Mouse (Mus musculus) layer of hippocampus, adult 18-20 months (tissue): ENCODE results near the gene Slc24a4. TPM values are rescaled to one million over a fixed set of nuclear protein-coding genes. Genes with fewer than 3 reads are reported as not detected.
"Not testable (repeated sequence)": the region's sequence is repeated elsewhere in the genome, so short reads cannot be mapped to it uniquely, and the experiment has no call there.

Experiments
- DNase-seq, 2 experiments: peaks; one replicate each; pipeline ENCODE4 v3.0.0; 2022; ENCODE audit warnings: low spot score in 2 of 2
- total RNA-seq, 2 experiments: library from RNA; stranded (reverse); gene quantifications; 2 replicates each; pipeline ENCODE4 v1.2.3; 2021

The Slc24a4 gene
- total RNA-seq, 2 experiments from 2014 or later, result 46.6 to 51.9 TPM

DNA sequence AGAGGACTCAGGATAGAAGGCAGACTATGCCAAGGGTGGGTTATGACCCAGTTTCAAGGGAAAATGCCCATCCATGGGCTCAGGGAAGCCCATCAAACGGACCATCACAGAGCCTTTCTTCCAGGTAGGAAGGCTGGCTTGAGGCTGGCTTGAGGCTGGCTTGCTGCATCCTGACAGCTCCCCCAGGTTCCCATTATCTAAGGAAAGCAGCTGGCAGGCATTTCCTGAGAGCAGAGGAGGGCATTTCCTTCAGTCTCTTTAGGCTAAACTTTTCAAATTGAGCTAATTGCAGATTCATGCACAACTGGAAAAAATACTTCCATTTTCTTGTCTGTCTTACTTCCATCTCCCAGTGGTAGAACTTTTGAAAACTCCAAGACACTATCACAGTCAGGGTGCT lies 26.3 kb downstream of the Slc24a4 start:
- DNase-seq, result no peak

DNA sequence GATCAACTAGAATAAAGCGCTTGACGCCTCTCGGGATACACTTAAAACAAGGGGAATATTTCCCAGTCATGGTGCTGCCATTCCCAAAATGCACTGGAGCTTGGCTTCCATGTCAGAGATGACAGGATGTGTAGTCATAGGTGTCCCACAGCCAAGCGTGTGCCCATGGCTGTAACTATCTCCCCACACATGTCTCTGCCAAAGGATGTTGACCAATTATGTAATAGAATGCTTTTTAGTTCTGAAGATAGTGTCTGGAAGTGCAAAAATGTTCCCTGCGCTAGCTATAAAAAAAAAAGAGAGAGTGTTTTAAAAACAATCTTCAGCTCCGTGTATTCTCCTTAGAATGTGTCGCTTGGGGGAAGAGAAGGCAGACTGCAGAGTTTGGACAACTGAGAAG lies 36.1 kb downstream of the Slc24a4 start:
- DNase-seq, result peak in 1 of 2 experiments; percentile 49

DNA sequence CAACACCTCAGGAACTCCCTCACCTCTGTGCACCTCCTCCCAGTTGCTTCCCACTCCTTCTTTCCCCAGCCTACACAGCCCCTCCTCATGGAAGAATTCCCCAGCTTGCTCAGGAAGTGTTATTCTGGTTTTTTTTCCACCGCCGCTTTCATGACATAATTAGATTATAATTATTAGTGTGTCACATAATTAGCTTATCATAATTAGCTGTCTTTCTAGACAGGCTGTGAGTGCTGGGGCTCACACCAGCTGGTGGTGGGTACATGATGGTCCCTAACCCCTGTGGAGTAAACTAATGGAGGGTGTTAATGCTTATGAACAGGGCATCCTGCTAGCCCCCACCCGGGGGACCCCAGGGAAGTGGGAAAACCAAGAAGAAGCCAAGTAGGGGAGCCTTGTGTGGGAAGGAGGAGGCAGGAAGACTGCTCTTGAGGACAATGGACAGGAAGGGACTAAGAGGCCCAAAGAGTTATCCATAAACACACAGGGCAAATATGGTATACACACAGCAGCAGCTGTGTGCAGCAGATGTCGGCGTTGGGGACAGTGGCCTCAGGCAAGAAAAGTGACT lies 38.2 kb downstream of the Slc24a4 start:
- no peak for DNase-seq

- no peak for DNase-seq
Measured at GRCm38 (mm10) chr12:102167302-102167701, 38.8 kb downstream of the Slc24a4 start.

DNA sequence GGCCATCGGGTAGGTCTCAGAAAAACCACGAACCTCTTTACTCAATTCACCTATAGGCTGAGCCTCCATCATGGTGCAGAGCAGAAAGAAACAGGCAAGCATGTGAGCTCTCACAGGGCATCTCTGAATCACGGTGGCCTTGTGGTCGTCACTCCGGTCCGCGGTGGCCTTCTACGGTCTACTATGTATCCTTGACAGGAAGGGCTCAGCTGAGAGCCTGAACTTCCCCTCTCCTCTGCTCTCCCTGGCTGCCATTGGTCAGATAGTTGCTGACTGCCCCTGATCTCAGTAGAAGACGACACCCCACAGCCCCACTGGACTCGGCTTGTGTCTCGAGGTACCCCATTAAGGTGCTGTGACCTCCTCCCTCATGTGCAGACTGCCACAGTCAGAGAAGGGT lies 44.2 kb downstream of the Slc24a4 start:
- DNase-seq, result no peak

- no peak for DNase-seq
Measured at GRCm38 (mm10) chr12:102173345-102173744, 44.8 kb downstream of the Slc24a4 start.

DNA sequence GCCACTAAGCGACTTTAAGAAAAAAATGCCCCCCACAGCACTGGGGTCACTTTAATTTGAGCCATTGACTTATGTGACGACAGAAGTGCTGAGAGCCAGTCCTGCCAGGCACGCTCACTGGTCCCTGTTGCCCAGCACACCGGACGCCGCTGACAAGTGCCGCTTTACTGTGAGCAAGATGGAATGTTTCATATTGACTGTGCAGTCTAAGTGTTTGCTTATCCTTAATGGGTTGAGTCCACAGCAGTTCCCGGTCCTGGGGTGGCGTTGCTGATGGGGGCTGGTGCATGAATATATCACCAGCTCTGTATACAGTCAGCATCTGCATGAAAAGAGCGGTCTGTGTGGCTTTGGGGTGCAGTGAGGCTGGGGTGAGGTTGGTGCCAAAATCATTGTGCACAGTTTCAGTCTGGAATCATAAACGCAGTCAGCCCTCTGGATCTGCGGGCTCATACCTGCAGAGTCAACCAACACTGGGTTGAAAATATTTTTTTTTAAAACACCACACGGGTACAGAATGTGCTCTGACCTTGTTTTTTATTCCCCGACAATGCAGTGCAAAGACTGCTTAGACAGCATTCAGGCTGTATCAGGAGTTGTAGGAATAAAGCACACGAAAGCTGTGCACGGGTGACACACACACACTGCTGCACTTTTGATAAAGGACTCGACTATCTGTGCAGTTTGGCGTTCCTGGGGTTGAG lies 52.0 kb downstream of the Slc24a4 start:
- DNase-seq, result no peak

GRCm38 (mm10) chr12:102181799-102182357 lies 53.3 kb downstream of the Slc24a4 start:
- peak; percentile 12 to 74 for DNase-seq

DNA sequence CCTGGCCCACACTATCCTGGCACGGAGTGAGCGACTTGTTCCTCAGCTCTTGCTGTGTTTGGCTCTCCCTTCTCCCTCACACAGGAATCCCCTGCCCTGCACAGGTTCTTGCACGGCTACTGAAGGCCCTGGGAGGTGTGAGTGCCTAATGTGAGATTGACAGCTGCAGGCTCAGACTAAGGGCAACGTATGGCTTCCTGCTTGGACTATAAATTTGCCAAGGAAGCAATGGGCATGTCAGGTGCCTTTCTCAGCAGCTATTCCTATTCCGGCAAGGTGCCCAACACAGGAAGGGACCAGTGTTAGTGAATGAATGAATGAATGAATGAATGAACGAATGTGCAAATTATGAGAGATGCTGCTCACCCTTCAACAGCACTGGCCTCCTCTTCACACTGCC lies 54.1 kb downstream of the Slc24a4 start:
- DNase-seq, result no peak

DNA sequence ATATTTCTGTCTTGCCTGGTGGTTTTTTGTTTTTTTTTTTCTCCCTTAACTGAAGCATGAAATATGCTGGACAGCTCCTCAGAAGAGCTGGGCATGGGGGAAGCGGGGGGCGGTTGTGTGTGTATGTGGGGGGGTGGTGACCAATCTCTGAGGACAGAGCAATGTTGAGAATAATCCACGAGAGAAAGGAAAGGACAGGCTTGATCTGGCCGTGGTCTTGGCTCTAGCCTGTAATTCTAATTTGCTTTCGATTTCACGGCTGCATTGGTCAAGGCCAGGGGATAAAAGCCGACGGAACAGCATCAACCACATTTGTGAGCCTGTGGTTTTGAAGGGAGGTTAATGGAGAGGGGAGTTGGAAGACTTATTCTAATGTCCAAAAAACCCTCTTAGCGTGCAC lies 54.7 kb downstream of the Slc24a4 start:
- no peak for DNase-seq

DNA sequence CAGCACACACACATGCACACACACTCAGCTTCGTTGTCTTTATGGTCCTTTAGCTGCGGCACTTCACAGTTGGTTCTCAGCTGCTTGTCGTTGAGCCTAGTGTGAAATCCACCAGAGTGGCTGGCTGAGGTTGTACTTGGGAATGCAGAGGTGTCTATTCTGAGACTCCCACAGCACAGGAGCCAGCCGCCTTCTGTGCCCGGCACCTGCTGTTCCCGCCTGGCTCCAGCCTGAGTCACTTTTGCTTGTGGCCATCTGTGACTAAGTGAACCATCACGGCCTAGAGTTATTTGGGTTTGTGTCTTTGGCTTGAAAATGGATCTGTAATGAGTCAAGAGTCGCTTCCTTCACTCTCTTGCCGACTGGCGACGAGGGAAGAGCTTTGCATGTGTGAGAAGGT lies 62.3 kb downstream of the Slc24a4 start:
- peak; percentile 47 to 74 for DNase-seq

DNA sequence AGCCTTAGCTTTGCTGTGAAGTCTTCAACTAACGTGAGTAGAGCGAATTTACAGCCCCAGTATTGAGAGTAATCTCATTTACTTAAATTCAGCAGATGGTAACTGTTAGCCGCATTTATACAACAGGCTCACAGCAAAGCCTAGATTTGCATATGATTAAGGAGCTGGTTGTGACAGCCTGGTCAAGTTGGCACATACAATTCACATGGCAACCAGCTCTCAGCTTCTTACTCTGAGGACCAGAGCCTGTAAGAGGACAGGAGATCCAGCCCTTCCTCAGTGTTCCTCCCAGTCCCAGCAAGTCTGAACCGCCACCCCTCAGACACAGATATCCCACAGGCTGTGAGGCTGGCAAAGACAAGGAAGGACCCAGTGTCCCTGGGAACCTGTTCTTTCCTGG lies 73.0 kb downstream of the Slc24a4 start:
- peak in 1 of 2 experiments; percentile 58 for DNase-seq

GRCm38 (mm10) chr12:102202901-102203300 lies 74.4 kb downstream of the Slc24a4 start:
- DNase-seq, result peak in 1 of 2 experiments; percentile 36

DNA sequence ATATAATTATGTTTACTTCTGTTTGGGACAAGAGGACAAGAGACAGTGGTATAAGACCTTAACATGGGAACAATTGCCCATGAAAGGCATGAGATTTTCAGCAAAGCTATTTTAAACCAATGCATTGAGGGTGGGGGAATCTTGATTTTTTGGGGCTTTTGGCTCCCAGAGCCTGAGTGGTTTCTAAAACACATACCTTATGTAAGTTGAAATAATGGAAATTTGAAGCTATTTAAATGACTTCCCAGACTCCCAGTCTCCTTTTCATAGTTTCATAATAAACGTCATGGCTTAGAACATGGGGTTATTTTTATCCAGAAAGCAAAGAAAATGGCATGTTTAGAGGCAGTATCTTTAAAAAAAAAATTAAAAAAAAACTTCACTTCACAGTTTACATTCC lies 77.9 kb downstream of the Slc24a4 start:
- no peak for DNase-seq

DNA sequence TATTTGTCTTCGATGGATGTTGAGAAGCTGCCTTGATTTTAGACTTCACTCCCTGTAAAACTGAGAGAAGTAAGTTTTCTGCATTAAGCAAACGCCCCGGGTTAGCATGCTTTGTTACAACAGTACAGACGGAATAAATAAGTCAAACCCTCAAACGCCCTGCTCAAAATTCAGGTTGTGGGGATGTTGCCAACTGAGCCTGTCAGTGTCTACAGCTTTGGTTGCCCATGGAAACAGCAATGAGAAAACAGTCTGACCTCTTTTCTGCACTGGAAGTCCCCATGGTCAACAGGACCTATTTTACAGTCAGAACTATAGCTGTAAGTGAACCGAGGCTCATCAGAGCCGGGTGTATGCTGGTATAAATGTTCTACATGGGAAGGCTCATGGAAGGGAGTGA lies 78.7 kb downstream of the Slc24a4 start:
- DNase-seq, result no peak

DNA sequence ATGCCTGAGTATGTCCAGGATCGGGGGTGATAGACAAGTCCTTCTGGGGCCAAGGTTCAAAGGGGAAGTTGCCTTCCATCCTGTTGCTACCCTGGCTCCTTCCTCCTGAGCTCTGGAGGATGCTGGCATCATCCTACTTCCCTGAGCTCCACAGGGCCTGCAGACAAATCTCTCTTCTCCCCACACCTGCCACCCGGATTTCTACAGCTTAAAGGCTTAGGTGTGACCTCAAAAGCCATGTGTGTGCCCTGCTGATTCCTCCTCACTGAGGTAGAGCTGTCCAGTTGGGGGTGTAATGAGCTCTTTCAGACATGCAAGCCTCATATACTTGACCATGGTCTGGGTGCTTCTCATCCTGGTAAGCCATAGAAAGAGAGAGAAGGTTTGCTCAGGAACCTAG lies 82.3 kb downstream of the Slc24a4 start:
- no peak for DNase-seq

DNA sequence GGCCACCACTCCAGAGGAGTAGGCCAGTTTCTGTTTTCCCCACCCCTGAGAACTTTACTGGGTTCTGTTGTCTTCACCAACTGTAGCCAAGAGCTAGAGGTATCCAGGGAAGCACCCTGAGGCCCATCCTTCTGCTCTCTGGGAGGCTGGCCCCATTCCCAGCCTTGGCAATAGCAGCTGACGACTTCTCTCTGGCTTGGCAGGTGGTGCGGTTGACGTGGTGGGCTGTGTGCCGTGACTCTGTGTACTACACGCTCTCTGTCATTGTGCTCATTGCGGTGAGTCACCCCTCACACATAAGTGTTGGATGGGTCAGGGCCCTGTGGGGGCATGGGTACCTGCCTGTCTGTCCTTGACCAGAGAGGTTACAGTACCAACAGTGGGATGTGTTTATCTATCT lies 94.9 kb downstream of the Slc24a4 start:
- peak; percentile 35 to 74 for DNase-seq

DNA sequence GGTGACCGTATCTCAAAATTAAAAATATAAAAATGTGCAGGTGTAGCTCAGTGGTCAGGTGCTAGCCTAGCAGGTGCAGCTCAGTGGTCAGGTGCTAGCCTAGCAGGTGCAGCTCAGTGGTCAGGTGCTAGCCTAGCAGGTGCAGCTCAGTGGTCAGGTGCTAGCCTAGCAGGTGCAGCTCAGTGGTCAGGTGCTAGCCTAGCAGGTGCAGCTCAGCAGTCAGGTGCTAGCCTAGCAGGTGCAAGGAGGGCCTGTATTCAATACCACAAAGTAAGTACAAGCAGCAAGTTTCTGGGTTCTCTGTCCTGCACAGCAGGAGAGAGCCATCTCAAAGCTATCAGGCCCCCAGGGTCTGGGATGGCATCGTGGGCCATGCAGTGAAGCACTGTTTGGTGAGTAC lies 95.6 kb downstream of the Slc24a4 start:
- not testable (repeated sequence) for DNase-seq

DNA sequence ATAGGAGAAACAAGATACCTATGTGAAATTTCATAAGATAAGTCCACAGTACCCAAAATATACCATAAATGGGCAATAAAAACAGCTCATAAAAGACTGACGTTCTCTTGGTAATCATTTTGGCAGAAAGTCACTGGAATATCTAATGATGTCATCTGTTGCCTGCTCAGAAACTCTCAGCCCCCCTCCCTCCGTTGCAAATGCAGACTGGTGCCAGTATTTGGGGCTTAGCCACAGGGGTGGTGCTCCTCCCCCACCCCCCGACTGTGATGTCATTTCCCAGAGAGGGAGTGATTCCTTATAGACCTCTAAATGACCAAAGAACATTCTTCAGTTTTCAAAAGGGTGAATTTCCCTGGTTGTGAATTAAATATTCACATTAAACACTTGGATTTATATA lies 96.6 kb downstream of the Slc24a4 start:
- no peak for DNase-seq

DNA sequence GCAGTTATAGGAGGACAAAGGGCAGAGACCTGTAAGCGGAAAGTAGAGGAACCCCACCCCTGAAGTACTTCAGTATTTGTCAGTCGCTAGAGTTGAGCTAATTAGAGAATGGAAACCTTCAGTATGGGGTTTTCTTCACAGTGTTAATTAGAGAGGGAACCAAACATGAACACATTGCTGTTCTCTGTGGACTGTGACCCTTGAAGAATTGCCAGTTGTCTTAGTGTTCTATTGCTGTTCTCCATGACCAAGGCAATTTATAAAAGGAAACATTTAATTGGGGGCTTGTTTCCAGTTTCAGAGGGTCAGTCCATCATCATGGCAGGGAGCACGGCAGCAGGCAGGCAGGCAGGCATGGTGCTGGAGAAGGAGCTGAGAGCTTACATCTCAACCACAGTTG lies 107.0 kb downstream of the Slc24a4 start:
- DNase-seq, result no peak

DNA sequence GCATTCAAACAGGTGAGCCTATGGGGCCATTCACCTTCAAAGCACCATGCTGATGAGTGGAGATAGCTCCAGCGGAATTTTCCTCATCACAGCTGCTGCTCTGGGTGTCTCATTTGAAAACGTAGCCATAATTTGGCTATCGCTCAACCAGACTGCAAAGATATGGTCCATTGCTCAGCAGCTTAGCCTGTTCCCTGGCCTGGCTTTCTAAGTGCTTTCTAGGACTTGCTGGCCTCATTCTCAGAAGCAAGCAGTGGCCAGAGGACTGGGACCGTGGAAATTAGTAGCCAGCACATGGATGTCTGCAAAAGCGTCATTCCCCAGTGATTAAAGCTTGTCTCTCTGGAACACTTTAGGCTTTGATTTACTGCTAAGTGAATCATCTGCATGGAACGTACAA lies 107.8 kb downstream of the Slc24a4 start:
- DNase-seq, result no peak

DNA sequence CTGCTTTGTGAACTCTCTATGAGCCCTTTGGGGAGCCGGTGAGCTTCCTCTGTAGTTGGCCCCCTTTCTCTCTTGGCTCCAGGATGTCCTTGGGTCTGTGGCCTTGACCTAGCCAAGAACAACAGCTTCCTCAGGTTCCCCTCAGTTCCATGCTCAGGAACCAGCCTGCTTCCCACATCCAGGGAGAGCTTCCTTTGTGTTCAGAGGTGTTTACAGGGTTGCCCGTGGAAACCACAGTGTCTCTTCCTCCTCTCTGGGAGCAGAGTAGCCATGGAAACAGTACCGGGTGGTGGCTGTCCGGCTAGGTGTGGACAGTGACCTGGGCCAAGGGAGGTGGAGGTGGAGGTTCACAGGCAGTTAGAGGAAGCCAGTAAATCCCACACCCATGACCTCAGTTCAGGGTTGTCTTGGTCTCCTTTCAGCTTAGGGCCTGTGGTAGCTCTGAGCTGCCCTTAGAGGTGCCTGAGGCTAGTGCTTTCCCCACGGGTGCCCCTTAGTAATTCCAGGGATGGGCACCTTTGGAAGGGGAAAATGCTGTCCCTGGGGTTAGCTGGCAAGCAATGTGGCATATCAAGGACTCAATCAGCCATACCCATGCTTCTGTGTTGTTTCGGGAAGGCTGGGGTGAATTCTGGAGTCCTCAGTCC lies 113.7 kb downstream of the Slc24a4 start:
- DNase-seq, result no peak
